Mouse (Mus musculus): ENCODE measurements around the gene Slc25a45.

GRCm38 (mm10) chr19:5874969-5875480, 2.6 kb upstream of the Slc25a45 start, which contains the start of gene Frmd8:
- TF ChIP-seq CTCF (IDR thresholded peaks at IDR 0.05; ENCODE audit: low read depth, low read length), result no peak
- TF ChIP-seq EP300 (IDR thresholded peaks at IDR 0.05; ENCODE audit: insufficient read depth, low read depth, low read length), result no peak
